Mouse (Mus musculus): ENCODE data around the gene Ppp1r13b.

- TF ChIP-seq CTCF (IDR thresholded peaks at IDR 0.05; ENCODE audit: low read depth) (no peak), EP300 (optimal IDR thresholded peaks at IDR 0.05) (no peak)
Observed at GRCm38 (mm10) chr12:111846815-111847214, 61.1 kb downstream of the Ppp1r13b start.
